Mouse (Mus musculus): ENCODE measurements at regions not wholly inside any gene's neighbourhood (a gene's known extent, or its start where the extent isn't known, plus 50 kb on each side); places are given as distances from the start of the nearest gene placed in this dataset.

DNA sequence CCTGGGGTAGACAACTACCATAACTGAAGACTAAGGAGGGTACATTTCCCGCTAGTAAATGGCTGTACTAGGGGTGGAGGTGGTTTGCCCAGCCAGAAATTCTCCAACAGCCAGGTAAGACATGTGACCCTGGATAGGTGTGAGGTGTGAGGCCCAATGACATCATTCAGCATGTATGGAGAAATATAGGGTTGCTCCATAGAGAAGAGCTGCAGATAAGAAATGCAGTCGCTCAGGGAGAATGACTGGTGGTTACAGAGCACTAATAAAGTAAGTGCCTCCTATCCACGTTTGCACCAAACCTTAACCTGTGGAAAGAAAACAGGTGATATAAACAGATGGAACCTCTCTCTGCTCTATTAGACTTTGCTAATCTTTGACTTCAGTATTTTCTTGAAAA, 78.2 kb downstream of the Sucnr1 start:
- TF ChIP-seq CTCF (IDR thresholded peaks at IDR 0.05; ENCODE audit: insufficient read depth, low read length) (no peak), POLR2A (IDR thresholded peaks at IDR 0.05; ENCODE audit: borderline replicate concordance, extremely low read depth, low read depth, low read length) (no peak)

Measured in lung, adult 2 months (tissue).